Mouse (Mus musculus) WW6 (cell line): Measurements from ENCODE around the gene Nkiras2.
"Not testable (repeated sequence)": the region's sequence is repeated elsewhere in the genome, so short reads cannot be mapped to it uniquely, and the experiment has no call there.

Experiments used
- DNase-seq: peaks from one replicate; pipeline ENCODE4 v3.0.0-alpha.2; 2013; ENCODE audit warnings: low read depth, low spot score

Gene Nkiras2

GRCm38 (mm10) chr11:100618761-100619484 lies at the start of gene Nkiras2:
Nkiras2 (plus strand) TSS chr11:100619244.
- peak; percentile 42 for DNase-seq

GRCm38 (mm10) chr11:100569789-100570188 lies 49.3 kb upstream of the Nkiras2 start:
- no peak for DNase-seq

- DNase-seq: peak; percentile 71
Measured at GRCm38 (mm10) chr11:100570430-100571201, 48.4 kb upstream of the Nkiras2 start.

GRCm38 (mm10) chr11:100571202-100571567 lies 47.9 kb upstream of the Nkiras2 start:
- no peak for DNase-seq

GRCm38 (mm10) chr11:100574188-100574587 lies 44.9 kb upstream of the Nkiras2 start:
- DNase-seq: no peak

GRCm38 (mm10) chr11:100574708-100575483 lies 44.1 kb upstream of the Nkiras2 start, which contains the start of gene Cnp:
Cnp (plus strand) TSS chr11:100574904.
- DNase-seq: peak; percentile 59

GRCm38 (mm10) chr11:100575484-100575855 lies 43.6 kb upstream of the Nkiras2 start:
- DNase-seq: no peak

GRCm38 (mm10) chr11:100576256-100576655 lies 42.8 kb upstream of the Nkiras2 start:
- no peak for DNase-seq

GRCm38 (mm10) chr11:100577852-100578599 lies 41.0 kb upstream of the Nkiras2 start:
- DNase-seq: no peak

GRCm38 (mm10) chr11:100579116-100579799 lies 39.8 kb upstream of the Nkiras2 start:
- DNase-seq: no peak

- no peak for DNase-seq
Measured at GRCm38 (mm10) chr11:100580275-100580674, 38.8 kb upstream of the Nkiras2 start.

GRCm38 (mm10) chr11:100581756-100582155 lies 37.3 kb upstream of the Nkiras2 start:
- DNase-seq: no peak

GRCm38 (mm10) chr11:100582413-100582812 lies 36.6 kb upstream of the Nkiras2 start:
- DNase-seq: not testable (repeated sequence)

- DNase-seq: no peak
Measured at GRCm38 (mm10) chr11:100582836-100583235, 36.2 kb upstream of the Nkiras2 start.

GRCm38 (mm10) chr11:100584561-100584961 lies 34.5 kb upstream of the Nkiras2 start:
- no peak for DNase-seq

- DNase-seq: no peak
Measured at GRCm38 (mm10) chr11:100585148-100585547, 33.9 kb upstream of the Nkiras2 start.

GRCm38 (mm10) chr11:100588462-100588861 lies 30.6 kb upstream of the Nkiras2 start:
- no peak for DNase-seq

- DNase-seq: no peak
Measured at GRCm38 (mm10) chr11:100592346-100593046, 26.5 kb upstream of the Nkiras2 start.

GRCm38 (mm10) chr11:100594608-100595007 lies 24.4 kb upstream of the Nkiras2 start:
- DNase-seq: no peak

GRCm38 (mm10) chr11:100595533-100595932 lies 23.5 kb upstream of the Nkiras2 start:
- no peak for DNase-seq
